Mouse (Mus musculus): ENCODE results near the gene Mrpl55.

DNA sequence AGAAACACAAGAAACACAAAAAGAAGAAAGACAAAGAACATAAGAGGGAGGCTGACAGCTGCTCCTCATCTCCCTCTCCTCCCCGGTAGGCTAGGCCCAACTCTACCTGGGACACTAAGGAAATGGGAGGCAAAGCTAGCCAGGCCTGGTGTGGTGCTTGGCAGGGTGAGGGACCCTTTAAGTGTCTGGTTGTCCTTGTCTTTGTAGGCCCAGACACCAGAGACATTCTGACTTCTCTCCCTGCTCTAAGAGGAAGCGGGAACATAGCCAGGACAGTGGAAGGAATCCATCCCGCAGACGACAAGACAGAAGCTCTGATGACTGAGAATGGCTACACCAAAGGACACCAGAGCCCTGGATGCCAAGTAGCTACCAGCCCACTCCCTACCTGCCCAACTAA lies 7.7 kb downstream of the Mrpl55 start:
- TF ChIP-seq POLR2A (IDR thresholded peaks at IDR 0.05; ENCODE audit: insufficient read depth, low read depth, low read length) (no peak), CTCF (IDR thresholded peaks at IDR 0.05; ENCODE audit: insufficient read depth, low read depth, low read length) (no peak)
